Mouse (Mus musculus) E14TG2a.4 (cell line): ENCODE measurements around the gene Ccl6.

Source experiments
- CTCF ChIP-seq: conservative IDR thresholded peaks from 2 replicates; pipeline ENCODE4 v1.5.1; 2014; ENCODE audit warnings: low read length
- POU5F1 ChIP-seq: IDR thresholded peaks from 2 replicates; pipeline ENCODE4 v1.6.1; 2014; ENCODE audit warnings: low read length, borderline replicate concordance

DNA sequence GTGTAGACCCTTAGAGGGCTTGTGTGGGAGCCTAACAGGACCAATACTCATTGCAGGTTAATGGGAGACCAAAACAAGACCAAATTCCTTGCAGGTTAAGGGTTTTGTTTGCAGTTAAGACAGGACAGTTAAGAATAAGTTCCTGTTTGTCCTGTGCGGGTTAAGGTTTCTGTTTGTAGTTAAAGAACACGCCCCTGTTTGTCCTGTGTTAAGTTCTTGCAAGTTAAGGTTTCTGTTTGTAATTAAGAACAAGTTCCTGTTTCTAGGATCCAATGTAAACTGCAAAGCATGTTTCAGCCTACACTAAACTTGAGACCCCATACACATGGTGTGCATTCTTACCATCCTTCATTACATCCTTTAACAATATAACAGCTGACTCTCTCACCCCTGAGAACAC is 22.7 kb downstream of the Ccl6 start:
- TF ChIP-seq CTCF: no peak
- TF ChIP-seq POU5F1: no peak
